Mouse (Mus musculus): ENCODE measurements around the gene Suz12.
A peak's percentile ranks its signal among the peaks of the same experiment; 100 is the strongest.
"Not testable (repeated sequence)": the region's sequence is repeated elsewhere in the genome, so short reads cannot be mapped to it uniquely, and the experiment has no call there.

Gene Suz12

GRCm38 (mm10) chr11:79992592-79993355 lies at the start of gene Suz12:
Gene Suz12 (plus strand): TSS chr11:79993106.
- peak; percentile 87 to 93 for DNase-seq (ENCODE audit: low spot score in 2 of 2)

GRCm38 (mm10) chr11:79943136-79943535 lies 49.8 kb upstream of the Suz12 start:
- no peak for DNase-seq (ENCODE audit: low spot score in 2 of 2)

- DNase-seq (ENCODE audit: low spot score in 2 of 2), result no peak
Observed at GRCm38 (mm10) chr11:79943601-79944000, 49.3 kb upstream of the Suz12 start.

DNA sequence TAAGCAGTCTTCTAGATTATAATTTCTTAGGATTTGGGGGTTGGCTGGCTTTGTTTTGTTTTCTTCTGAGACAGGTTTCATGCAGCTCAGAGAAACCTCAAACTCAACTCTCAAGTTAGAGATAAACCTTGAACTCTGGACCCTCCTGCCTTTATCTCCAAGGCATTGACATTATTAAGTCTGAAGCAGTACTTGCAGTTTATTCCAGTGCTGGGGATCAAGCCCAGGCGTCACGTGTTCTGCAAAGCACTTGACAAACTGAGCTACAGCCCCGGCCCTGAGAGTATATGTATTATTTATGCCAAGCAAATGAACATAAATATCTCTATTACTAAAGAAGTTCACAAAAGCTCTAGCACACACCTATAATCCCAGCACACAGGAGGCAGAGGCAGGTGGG lies 45.6 kb upstream of the Suz12 start:
- DNase-seq (ENCODE audit: low spot score in 2 of 2), result no peak

DNA sequence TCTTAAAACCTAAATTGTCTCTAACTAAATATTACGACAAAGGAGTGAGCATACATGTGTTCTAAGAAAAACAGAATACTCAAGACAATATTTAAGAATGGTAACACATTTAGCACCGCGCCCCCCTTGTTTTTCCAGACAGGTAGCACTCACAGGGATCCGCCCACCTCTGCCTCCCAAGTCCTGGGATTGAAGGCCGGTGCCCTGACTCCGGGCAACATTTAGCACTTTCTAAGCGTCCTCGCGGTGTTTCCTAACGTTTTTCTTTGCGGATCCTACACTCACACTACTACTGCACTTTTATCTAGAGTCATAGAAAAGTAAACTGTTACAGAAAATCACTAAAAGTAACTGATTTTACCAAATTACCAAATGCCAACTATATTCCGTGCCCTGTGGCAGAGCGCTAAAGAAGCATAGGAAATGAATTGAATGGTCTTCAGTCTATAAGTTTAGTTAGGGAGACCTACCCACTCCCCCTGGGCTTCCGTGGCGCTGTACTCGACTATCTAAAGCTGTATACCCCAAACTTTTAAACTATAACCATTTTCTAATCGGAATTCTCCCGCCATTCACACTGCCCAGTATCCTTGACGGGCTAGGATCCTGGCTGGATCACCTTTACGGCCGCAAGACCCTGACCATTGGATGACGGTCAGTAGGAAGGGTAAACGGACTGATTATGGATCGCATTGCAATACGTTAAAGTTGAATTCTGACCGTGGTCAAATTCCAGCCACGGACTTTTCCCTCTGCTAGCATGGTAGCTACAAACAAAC lies 31.4 kb upstream of the Suz12 start:
- no peak for DNase-seq (ENCODE audit: low spot score in 2 of 2)

DNA sequence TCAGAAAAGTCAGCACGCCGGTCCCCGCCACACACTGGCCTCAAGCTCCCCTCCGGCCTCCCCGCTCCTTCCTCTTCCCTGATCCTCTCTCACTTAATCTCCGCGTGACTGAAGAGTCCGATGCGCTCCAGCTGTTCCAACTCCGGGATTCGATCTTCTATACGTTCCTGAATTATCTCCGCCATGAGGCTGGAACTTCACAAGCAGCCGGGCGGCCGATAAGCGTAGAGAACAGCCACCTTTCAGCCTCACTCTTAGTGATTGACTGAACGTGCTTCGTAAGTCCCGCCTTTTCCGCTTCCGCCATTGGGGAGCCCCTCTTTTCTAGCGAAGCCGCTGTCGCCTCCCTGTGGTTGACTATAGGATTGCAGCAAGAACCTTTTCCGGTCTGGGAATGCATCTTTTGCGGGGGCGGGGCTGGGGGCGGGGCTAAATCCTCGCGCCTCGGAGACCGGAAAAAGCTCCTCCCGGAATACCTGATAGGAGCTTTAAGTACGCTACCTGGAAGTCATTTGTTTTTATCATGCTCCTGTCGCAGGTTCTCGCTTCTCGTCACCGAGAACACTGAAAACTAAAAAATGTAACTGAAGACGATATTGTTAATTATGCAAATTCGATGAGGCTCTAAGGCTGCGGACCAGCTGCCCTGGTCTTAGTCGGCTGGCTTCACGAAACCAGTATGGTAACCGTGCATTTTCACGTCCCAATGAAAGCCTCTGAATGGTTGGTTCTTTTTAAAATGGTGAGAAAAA lies 30.6 kb upstream of the Suz12 start, which contains the start of gene Utp6:
Utp6 (minus strand) TSS at position 266 of the 752 bp plus-strand sequence.
- DNase-seq (ENCODE audit: low spot score in 2 of 2), result peak; percentile 90 to 99

DNA sequence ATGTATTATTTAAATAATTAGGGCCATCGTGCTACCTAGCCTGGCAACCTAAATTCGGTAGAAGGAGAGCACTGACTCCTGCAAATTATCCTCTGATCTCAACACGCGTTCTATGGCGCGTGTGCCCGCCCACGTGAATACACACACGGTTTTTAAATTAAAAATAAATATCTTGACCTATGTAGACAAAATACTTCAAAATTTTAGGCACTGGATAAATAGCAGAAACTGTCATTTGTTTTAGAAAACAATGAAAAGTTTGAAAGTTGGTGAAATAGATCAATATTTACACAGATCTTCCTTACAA lies 30.1 kb upstream of the Suz12 start:
- no peak for DNase-seq (ENCODE audit: low spot score in 2 of 2)

GRCm38 (mm10) chr11:79963212-79963974 lies 29.5 kb upstream of the Suz12 start:
- DNase-seq (ENCODE audit: low spot score in 2 of 2), result no peak

DNA sequence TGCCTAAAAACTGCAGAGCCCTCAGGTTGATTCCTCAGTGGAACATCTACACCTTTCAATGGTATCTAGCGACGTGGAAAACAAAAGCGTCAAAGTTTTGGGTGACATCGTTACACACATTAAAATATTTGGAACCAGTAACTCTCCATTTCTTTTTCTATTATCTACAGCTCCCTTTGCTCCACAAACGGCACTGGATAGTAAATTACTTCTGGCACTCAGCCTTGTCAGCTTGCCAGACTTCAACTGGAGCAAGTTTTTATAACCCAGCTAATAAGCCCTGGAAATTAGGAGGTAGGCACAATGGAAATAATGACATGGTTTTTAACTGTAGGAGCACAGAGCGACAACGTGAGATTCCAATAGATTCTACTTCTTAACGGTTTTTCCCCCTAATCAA lies 27.0 kb upstream of the Suz12 start:
- DNase-seq (ENCODE audit: low spot score in 2 of 2), result peak in 1 of 2 experiments; percentile 16

DNA sequence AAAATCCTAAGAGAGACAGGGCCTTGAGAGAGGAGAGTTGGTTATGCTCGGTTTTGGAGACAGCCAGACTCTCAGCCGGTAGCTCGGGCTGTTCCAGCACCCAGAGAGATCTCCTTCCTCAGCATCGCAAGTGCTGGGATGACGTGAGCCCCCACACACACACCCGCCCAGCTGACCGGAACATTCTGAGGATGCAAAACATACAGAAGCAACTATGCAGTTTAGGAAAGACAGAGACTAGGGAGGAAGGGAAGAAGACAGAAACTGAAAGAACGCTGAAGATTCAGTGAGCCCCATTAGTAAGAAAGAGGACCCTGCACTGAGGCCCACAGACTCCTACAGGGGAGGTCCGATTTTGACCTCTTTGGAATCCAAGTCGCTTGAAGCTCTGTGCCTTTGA lies 25.2 kb upstream of the Suz12 start:
- no peak for DNase-seq (ENCODE audit: low spot score in 2 of 2)

DNA sequence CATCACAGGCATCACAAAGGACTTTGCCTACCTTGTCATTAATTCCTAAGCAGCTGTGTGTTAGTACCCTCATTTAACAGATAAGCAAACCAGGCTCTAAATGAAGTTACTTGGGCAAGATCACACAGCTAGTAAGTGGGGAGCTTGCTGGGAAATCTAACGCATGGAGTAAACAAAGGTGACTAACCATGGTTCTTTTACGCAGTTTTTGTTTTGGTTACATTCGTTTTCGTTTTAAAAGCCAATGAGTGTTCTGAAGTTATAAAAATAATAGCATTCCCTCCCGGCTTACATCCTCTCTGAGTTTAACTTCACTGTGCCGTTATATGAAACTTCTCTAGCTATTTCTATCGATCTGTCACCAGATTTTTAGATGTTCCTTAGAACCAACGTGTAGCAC lies 19.8 kb upstream of the Suz12 start:
- no peak for DNase-seq (ENCODE audit: low spot score in 2 of 2)

DNA sequence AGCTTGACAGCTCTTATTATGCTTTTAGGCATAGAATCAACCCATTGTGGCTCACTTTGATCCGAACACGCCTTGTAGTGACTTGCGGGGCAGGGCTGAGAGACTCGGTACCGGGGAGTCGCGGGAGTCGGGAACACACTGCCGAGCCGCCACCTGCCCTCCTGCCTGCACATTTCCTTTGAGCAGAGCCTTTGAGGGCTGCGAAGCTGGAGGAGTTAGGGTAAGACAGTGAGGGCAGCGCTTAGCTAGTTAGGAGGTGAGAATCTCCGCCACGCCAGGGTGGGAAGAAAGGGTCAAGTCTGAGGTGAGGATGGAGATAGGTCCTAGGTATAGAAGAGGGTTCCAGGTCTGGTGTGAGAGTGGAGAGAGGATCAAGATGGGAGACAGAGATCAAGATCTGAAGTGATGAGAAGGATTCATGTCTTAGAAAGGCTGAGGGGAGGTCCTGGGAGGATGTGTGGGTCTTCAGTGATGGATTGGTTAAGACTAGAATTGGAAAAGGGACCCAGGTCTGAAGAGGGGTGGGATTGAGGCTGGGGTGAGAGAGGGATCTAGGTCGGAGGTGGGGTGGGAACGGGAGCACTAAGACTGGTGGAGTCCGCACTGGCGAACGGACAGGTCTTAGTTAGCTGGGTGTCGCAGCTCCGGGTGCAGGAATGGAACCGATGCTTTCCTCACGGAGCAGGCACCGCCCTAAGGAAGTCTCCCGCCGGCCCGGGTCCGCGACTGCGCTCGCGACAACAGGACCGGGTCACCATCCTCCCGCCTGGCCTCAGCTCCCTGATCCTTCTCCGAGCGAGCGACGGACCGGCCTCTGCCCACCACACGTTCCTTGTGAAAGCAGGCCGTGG lies 19.1 kb upstream of the Suz12 start:
- DNase-seq (ENCODE audit: low spot score in 2 of 2), result no peak

DNA sequence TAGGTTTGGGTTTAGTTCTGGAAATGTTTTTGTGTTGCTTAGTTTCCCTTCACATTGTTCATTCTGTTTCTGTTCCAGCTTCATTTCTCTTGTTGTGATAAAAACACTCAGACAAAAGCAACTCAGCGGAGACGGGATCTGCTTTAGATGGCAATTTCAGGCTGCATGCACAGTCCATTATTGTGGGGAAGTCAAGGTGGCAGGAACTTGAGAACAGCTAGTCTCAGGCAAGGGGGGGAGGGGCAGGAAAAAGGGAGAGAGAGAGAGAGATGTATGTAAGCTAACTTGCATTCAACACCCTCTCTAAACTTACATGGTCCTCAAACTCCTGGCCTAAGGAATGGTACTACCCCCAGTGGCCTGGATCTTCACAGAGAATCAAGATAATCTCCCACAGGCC lies 17.5 kb upstream of the Suz12 start:
- DNase-seq (ENCODE audit: low spot score in 2 of 2), result no peak

DNA sequence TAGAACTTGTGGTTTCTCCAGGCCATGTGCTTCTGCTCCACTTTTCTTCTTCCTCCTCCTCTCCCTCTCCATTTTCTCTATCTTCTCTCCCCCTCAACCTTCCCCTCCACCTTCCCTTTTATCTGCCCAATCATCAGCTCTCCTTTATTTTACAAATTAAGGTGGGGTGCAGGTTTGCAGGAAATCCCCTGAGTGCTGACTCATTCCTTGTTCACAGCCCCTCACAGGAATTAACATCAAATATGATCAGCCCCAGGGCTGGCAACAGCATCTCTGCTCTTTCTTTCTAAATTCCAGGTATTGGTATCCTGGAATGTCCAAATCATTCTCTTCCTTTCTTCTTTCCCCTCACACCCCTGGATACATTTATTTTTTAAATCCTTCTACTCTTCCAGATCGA lies 16.7 kb upstream of the Suz12 start:
- no peak for DNase-seq (ENCODE audit: low spot score in 2 of 2)

- DNase-seq (ENCODE audit: low spot score in 2 of 2), result not testable (repeated sequence)
Observed at GRCm38 (mm10) chr11:79976645-79977044, 16.3 kb upstream of the Suz12 start.

DNA sequence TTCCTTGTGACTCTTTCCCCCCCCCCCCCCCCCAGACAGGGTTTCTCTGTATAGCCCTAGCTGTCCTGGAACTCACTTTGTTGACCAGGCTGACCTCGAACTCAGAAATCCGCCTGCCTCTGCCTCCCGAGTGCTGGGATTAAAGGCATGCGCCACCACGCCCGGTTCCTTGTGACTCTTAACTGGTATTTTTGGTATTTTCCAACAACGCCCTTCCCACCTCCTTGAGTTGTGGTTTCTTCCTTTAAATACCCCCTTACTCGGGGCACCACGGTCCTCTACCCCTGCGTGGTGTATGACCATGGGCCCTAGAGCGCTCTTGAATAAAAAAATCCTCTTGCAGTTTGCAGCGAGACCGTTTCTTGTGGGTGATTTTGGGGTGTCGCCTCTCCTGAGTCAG lies 15.8 kb upstream of the Suz12 start:
- not testable (repeated sequence) for DNase-seq (ENCODE audit: low spot score in 2 of 2)

DNA sequence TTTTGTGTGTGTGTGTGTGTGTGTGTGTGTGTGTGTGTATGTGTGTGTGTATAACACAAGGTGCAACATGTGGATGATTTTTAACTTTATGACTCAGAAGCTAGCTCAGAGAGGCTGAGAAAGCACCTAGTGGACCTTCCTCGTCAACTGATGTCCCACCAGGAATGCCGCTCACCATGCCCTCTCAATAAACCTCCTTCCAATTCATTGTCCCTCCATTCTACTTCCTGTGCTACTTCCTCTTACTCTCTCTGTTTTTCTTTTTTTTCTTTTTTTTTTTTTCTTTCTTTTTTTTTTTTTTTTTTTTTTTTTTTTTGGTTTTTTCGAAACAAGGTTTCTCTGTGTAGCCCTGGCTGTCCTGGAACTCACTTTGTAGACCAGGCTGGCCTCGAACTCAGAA lies 15.2 kb upstream of the Suz12 start:
- not testable (repeated sequence) for DNase-seq (ENCODE audit: low spot score in 2 of 2)

DNA sequence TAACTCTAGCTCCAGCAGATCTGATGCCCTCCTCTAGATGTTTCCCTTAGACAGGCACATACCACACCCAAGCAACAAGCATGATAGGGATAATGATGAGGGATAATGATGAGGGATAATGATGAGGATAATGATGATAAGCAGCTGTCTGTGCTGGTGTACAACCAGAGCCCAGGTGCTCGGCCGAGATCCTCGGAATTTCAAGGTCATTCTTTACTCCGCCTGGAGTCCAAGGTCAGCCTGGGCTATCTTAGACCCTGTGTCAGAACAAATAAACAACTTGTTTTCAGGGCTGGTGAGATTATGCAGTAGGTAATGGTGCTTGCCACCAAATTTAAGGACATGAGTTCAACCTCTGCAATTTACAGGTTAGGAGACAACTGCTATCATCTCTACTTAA lies 6.0 kb upstream of the Suz12 start:
- DNase-seq (ENCODE audit: low spot score in 2 of 2), result no peak

DNA sequence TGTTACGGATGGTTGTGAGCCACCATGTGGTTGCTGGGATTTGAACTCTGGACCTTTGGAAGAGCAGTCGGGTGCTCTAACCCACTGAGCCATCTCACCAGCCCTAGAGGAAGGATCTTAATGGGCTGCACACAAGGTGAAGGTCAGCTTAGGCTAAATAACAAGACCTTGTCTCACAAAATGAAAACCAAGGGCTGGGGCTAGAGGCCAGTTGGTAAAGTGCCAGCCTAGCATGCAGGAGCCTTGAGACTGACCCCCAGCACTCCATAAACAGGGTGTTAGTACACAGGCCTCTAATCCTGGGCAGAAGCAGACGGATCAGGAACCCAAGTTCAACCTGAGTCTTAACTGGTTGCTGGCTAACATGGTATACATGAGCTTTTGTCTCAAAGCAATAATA lies 5.0 kb upstream of the Suz12 start:
- no peak for DNase-seq (ENCODE audit: low spot score in 2 of 2)

GRCm38 (mm10) chr11:79990120-79990519 lies 2.8 kb upstream of the Suz12 start:
- DNase-seq (ENCODE audit: low spot score in 2 of 2), result no peak

GRCm38 (mm10) chr11:79991600-79991999 lies 1.3 kb upstream of the Suz12 start:
- no peak for DNase-seq (ENCODE audit: low spot score in 2 of 2)
